Mouse (Mus musculus): ENCODE results near the gene Trim65.

GRCm38 (mm10) chr11:116117241-116117640 lies 13.7 kb downstream of the Trim65 start:
- TF ChIP-seq CTCF (IDR thresholded peaks at IDR 0.05; ENCODE audit: extremely low read depth, insufficient read depth, low read length) (no peak), POLR2A (IDR thresholded peaks at IDR 0.05; ENCODE audit: extremely low read depth, insufficient read depth, low read length) (no peak)
